Mouse (Mus musculus) cerebellum, adult 9-11 months (tissue): Measurements from ENCODE around the gene Isg20l2.

Source experiments
- DNase-seq: peaks from one replicate; pipeline ENCODE4 v3.0.0; 2022

Isg20l2 gene

GRCm38 (mm10) chr3:87913491-87913890, 16.6 kb upstream of the Isg20l2 start:
- DNase-seq: peak; percentile 40

GRCm38 (mm10) chr3:87913891-87914290, 16.2 kb upstream of the Isg20l2 start:
- no peak for DNase-seq

- no peak for DNase-seq
These were observed 13.1 kb upstream of the Isg20l2 start for GRCm38 (mm10) chr3:87916990-87917389.

GRCm38 (mm10) chr3:87918551-87918950, 11.6 kb upstream of the Isg20l2 start:
- no peak for DNase-seq

- DNase-seq: peak; percentile 90
These were observed 10.6 kb upstream of the Isg20l2 start, which contains the start of gene Mrpl24 for GRCm38 (mm10) chr3:87919336-87920108. Gene Mrpl24, plus strand, starts transcription at chr3:87919506.

- DNase-seq: no peak
These were observed 9.7 kb upstream of the Isg20l2 start for GRCm38 (mm10) chr3:87920270-87920943.

GRCm38 (mm10) chr3:87924996-87925395, 5.1 kb upstream of the Isg20l2 start:
- no peak for DNase-seq

GRCm38 (mm10) chr3:87927452-87927851, 2.7 kb upstream of the Isg20l2 start:
- DNase-seq: no peak

- DNase-seq: no peak
These were observed 605 bp upstream of the Isg20l2 start for GRCm38 (mm10) chr3:87929341-87930077.

GRCm38 (mm10) chr3:87934026-87934425, 3.9 kb downstream of the Isg20l2 start:
- DNase-seq: no peak

- no peak for DNase-seq
These were observed 4.4 kb downstream of the Isg20l2 start for GRCm38 (mm10) chr3:87934501-87934900.

- DNase-seq: no peak
These were observed 5.1 kb downstream of the Isg20l2 start for GRCm38 (mm10) chr3:87935201-87935600.

- peak; percentile 67 for DNase-seq
These were observed 5.7 kb downstream of the Isg20l2 start for GRCm38 (mm10) chr3:87935776-87936175.

- no peak for DNase-seq
These were observed 10.5 kb downstream of the Isg20l2 start for GRCm38 (mm10) chr3:87940611-87941010.

- DNase-seq: no peak
These were observed 12.4 kb downstream of the Isg20l2 start for GRCm38 (mm10) chr3:87942471-87942870.

GRCm38 (mm10) chr3:87943586-87943985, 13.5 kb downstream of the Isg20l2 start:
- DNase-seq: no peak

- no peak for DNase-seq
These were observed 14.9 kb downstream of the Isg20l2 start for GRCm38 (mm10) chr3:87944838-87945600.

GRCm38 (mm10) chr3:87945781-87946540, 15.8 kb downstream of the Isg20l2 start:
- DNase-seq: no peak

GRCm38 (mm10) chr3:87946541-87946860, 16.4 kb downstream of the Isg20l2 start:
- no peak for DNase-seq

- no peak for DNase-seq
These were observed 17.1 kb downstream of the Isg20l2 start for GRCm38 (mm10) chr3:87947056-87947810.

- no peak for DNase-seq
These were observed 17.7 kb downstream of the Isg20l2 start for GRCm38 (mm10) chr3:87947811-87948199.
